Mouse (Mus musculus): Measurements from ENCODE around the gene Arfrp1.

Arfrp1 gene

GRCm38 (mm10) chr2:181378701-181379100, 13.5 kb upstream of the Arfrp1 start:
- in situ Hi-C loops (cut with MboI, MseI): no loop called here

- in situ Hi-C loops (cut with MboI, MseI): no loop called here
Measured at GRCm38 (mm10) chr2:181377230-181377629, 12.0 kb upstream of the Arfrp1 start.

- in situ Hi-C loops (cut with MboI, MseI): no loop called here
Measured at GRCm38 (mm10) chr2:181375787-181376186, 10.6 kb upstream of the Arfrp1 start.

GRCm38 (mm10) chr2:181370001-181370400, 4.8 kb upstream of the Arfrp1 start:
- in situ Hi-C loops (cut with MboI, MseI): no loop called here

- in situ Hi-C loops (cut with MboI, MseI): no loop called here
Measured at GRCm38 (mm10) chr2:181365655-181366075, 461 bp upstream of the Arfrp1 start.

GRCm38 (mm10) chr2:181364487-181364859, 731 bp downstream of the Arfrp1 start:
- in situ Hi-C loops (cut with MboI, MseI): loop anchor here (5.0 kb wide), 1 partner anchor 37 kb away; no protein-coding TSS in a partner anchor

GRCm38 (mm10) chr2:181363946-181364345, 1.3 kb downstream of the Arfrp1 start:
- in situ Hi-C loops (cut with MboI, MseI): loop anchor here (5.0 kb wide), 1 partner anchor 37 kb away; no protein-coding TSS in a partner anchor

GRCm38 (mm10) chr2:181356780-181357179, 8.4 kb downstream of the Arfrp1 start:
- in situ Hi-C loops (cut with MboI, MseI): no loop called here

GRCm38 (mm10) chr2:181342766-181343165, 22.4 kb downstream of the Arfrp1 start:
- in situ Hi-C loops (cut with MboI, MseI): no loop called here

- in situ Hi-C loops (cut with MboI, MseI): no loop called here
Measured at GRCm38 (mm10) chr2:181340426-181340825, 24.8 kb downstream of the Arfrp1 start.

- in situ Hi-C loops (cut with MboI, MseI): no loop called here
Measured at GRCm38 (mm10) chr2:181334023-181334422, 31.2 kb downstream of the Arfrp1 start.

GRCm38 (mm10) chr2:181332542-181332941, 32.7 kb downstream of the Arfrp1 start:
- in situ Hi-C loops (cut with MboI, MseI): no loop called here

GRCm38 (mm10) chr2:181326098-181326497, 39.1 kb downstream of the Arfrp1 start:
- in situ Hi-C loops (cut with MboI, MseI): loop anchor here (5.0 kb wide), 1 partner anchor 36 kb away; the partner anchor contains the start of gene Zgpat

GRCm38 (mm10) chr2:181322136-181322535, 43.1 kb downstream of the Arfrp1 start:
- in situ Hi-C loops (cut with MboI, MseI): no loop called here

- in situ Hi-C loops (cut with MboI, MseI): no loop called here
Measured at GRCm38 (mm10) chr2:181320103-181320499, 45.1 kb downstream of the Arfrp1 start.

- in situ Hi-C loops (cut with MboI, MseI): loop anchor here (5.0 kb wide), 1 partner anchor 132 kb away; the partner anchor contains the start of gene Ppdpf
Measured at GRCm38 (mm10) chr2:181319248-181320102, 45.7 kb downstream of the Arfrp1 start, which contains the start of gene Rtel1. Rtel1 (plus strand) TSS chr2:181319739.

- in situ Hi-C loops (cut with MboI, MseI): no loop called here
Measured at GRCm38 (mm10) chr2:181314080-181314810, 51.0 kb downstream of the Arfrp1 start, which contains the start of gene Stmn3. Stmn3 (minus strand) TSS chr2:181314500.

GRCm38 (mm10) chr2:181313344-181314079, 51.7 kb downstream of the Arfrp1 start:
- in situ Hi-C loops (cut with MboI, MseI): no loop called here

- in situ Hi-C loops (cut with MboI, MseI): no loop called here
Measured at GRCm38 (mm10) chr2:181313006-181313343, 52.2 kb downstream of the Arfrp1 start.

GRCm38 (mm10) chr2:181312435-181312834, 52.8 kb downstream of the Arfrp1 start:
- in situ Hi-C loops (cut with MboI, MseI): no loop called here

All from regulatory T cell (primary cell).